Mouse (Mus musculus): ENCODE results near the gene Herc1. TPM values are rescaled to one million over a fixed set of nuclear protein-coding genes. Genes with fewer than 3 reads are reported as not detected.

The Herc1 gene
- 47.8 and 48.9 TPM in 2 replicates for polyA plus RNA-seq (2015; fragmentation: Nextera tagmentation; extraction: Ambion mirVana)

GRCm38 (mm10) chr9:66349860-66350787 is at the start of gene Herc1:
Herc1 (plus strand) TSS chr9:66350450.
- H3K9ac ChIP-seq, result peak within 1 kb of the TSS; percentile 99
- H3K9me3 ChIP-seq, result no peaks in the 10 kb centered on the region
- no peaks in the 10 kb centered on the region for H3K36me3 ChIP-seq
- under 1% methylated on average over 85 of the region's 85 CpGs for WGBS
- H3K4me3 ChIP-seq, result peak within 1 kb of the TSS; percentile 88
- peak; percentile 90 for ATAC-seq (ENCODE audit: low FRiP score)
- peaks cover 23% of the 10 kb centered on the region for H3K4me1 ChIP-seq (replicated peaks)
- peak within 1 kb of the TSS; percentile 99 for H3K27ac ChIP-seq
- peak within 1 kb of the TSS; percentile 71 for H3K4me2 ChIP-seq
- H3K27me3 ChIP-seq, result no peaks in the 10 kb centered on the region

GRCm38 (mm10) chr9:66304320-66305090 is 45.7 kb upstream of the Herc1 start:
- Histone ChIP-seq H3K27ac (peak overlapping the region; percentile 90), H3K9ac (no peak overlapping the region), H3K36me3 (no peaks in the 10 kb centered on the region), H3K4me2 (peak overlapping the region; percentile 48; the same call in 1 of the 2 replicates), H3K4me1 (replicated peaks) (peaks cover 18% of the 10 kb centered on the region), H3K9me3 (no peaks in the 10 kb centered on the region), H3K4me3 (no peak overlapping the region), H3K27me3 (no peaks in the 10 kb centered on the region)
- WGBS, result 87% methylated on average over 3 of the region's 3 CpGs
- 0 out of 2 replicates have a peak, but pooled peaks have one; percentile 28 for ATAC-seq (ENCODE audit: low FRiP score)

GRCm38 (mm10) chr9:66305121-66306112 is 44.8 kb upstream of the Herc1 start:
- Histone ChIP-seq H3K27me3 (no peaks in the 10 kb centered on the region), H3K4me3 (peak overlapping the region; percentile 25), H3K27ac (peak overlapping the region; percentile 90), H3K9ac (peak overlapping the region; percentile 63), H3K9me3 (no peaks in the 10 kb centered on the region), H3K4me1 (replicated peaks) (peaks cover 18% of the 10 kb centered on the region), H3K4me2 (peak overlapping the region; percentile 48), H3K36me3 (no peaks in the 10 kb centered on the region)
- no peak for ATAC-seq (ENCODE audit: low FRiP score)
- 43% methylated on average over 25 of the region's 25 CpGs for WGBS

- Histone ChIP-seq H3K4me3 (no peak overlapping the region), H3K9me3 (no peaks in the 10 kb centered on the region), H3K27me3 (no peaks in the 10 kb centered on the region), H3K36me3 (no peaks in the 10 kb centered on the region), H3K4me1 (replicated peaks) (peaks cover 18% of the 10 kb centered on the region), H3K27ac (no peak overlapping the region), H3K9ac (no peak overlapping the region), H3K4me2 (no peak overlapping the region)
- 77% methylated on average over 3 of the region's 3 CpGs for WGBS
- ATAC-seq (ENCODE audit: low FRiP score), result no peak
These were observed 43.8 kb upstream of the Herc1 start for GRCm38 (mm10) chr9:66306414-66306813.

- H3K4me3 ChIP-seq, result no peak overlapping the region
- no peak overlapping the region for H3K9ac ChIP-seq
- H3K27ac ChIP-seq, result no peak overlapping the region
- H3K36me3 ChIP-seq, result no peaks in the 10 kb centered on the region
- no peak overlapping the region for H3K4me2 ChIP-seq
- H3K27me3 ChIP-seq, result no peaks in the 10 kb centered on the region
- H3K9me3 ChIP-seq, result no peaks in the 10 kb centered on the region
- 59% methylated on average over 2 of the region's 2 CpGs for WGBS
- peaks cover 18% of the 10 kb centered on the region for H3K4me1 ChIP-seq (replicated peaks)
- ATAC-seq (ENCODE audit: low FRiP score), result no peak
These were observed 42.9 kb upstream of the Herc1 start for GRCm38 (mm10) chr9:66307341-66307740.

GRCm38 (mm10) chr9:66308741-66309140 is 41.5 kb upstream of the Herc1 start:
- ATAC-seq (ENCODE audit: low FRiP score), result no peak
- 82% methylated on average over 4 of the region's 4 CpGs for WGBS

GRCm38 (mm10) chr9:66311458-66311857 is 38.8 kb upstream of the Herc1 start:
- Histone ChIP-seq H3K27ac (no peak overlapping the region), H3K9me3 (no peaks in the 10 kb centered on the region), H3K9ac (no peak overlapping the region), H3K4me1 (replicated peaks) (no peaks in the 10 kb centered on the region), H3K36me3 (no peaks in the 10 kb centered on the region), H3K4me3 (no peak overlapping the region), H3K27me3 (no peaks in the 10 kb centered on the region), H3K4me2 (no peak overlapping the region)
- 55% methylated on average over 3 of the region's 3 CpGs for WGBS
- ATAC-seq (ENCODE audit: low FRiP score), result no peak

More at GRCm38 (mm10) chr9:66308741-66309140, 41.5 kb upstream of the Herc1 start:
- Histone ChIP-seq H3K9ac (no peak overlapping the region), H3K4me1 (replicated peaks) (peaks cover 18% of the 10 kb centered on the region), H3K4me3 (no peak overlapping the region), H3K4me2 (no peak overlapping the region), H3K36me3 (no peaks in the 10 kb centered on the region), H3K27ac (no peak overlapping the region), H3K9me3 (no peaks in the 10 kb centered on the region), H3K27me3 (no peaks in the 10 kb centered on the region)

- H3K36me3 ChIP-seq, result no peaks in the 10 kb centered on the region
- no peak overlapping the region for H3K4me2 ChIP-seq
- no peaks in the 10 kb centered on the region for H3K4me1 ChIP-seq (replicated peaks)
- no peak overlapping the region for H3K4me3 ChIP-seq
- H3K27ac ChIP-seq, result no peak overlapping the region
- ATAC-seq (ENCODE audit: low FRiP score), result no peak
- no peaks in the 10 kb centered on the region for H3K27me3 ChIP-seq
- WGBS, result 78% methylated on average over 2 of the region's 2 CpGs
- H3K9me3 ChIP-seq, result no peaks in the 10 kb centered on the region
- no peak overlapping the region for H3K9ac ChIP-seq
These were observed 33.6 kb upstream of the Herc1 start for GRCm38 (mm10) chr9:66316603-66317002.

- no peaks in the 10 kb centered on the region for H3K27me3 ChIP-seq
- H3K4me1 ChIP-seq (replicated peaks), result no peaks in the 10 kb centered on the region
- H3K27ac ChIP-seq, result no peak overlapping the region
- WGBS, result 88% methylated on average over 7 of the region's 7 CpGs
- no peak overlapping the region for H3K4me3 ChIP-seq
- ATAC-seq (ENCODE audit: low FRiP score), result no peak
- no peaks in the 10 kb centered on the region for H3K36me3 ChIP-seq
- H3K4me2 ChIP-seq, result no peak overlapping the region
- H3K9me3 ChIP-seq, result no peaks in the 10 kb centered on the region
- H3K9ac ChIP-seq, result no peak overlapping the region
These were observed 28.0 kb upstream of the Herc1 start for GRCm38 (mm10) chr9:66322010-66322931.

- no peak for ATAC-seq (ENCODE audit: low FRiP score)
- WGBS, result 79% methylated on average over 2 of the region's 2 CpGs
- no peak overlapping the region for H3K27ac ChIP-seq
These were observed 23.4 kb upstream of the Herc1 start for GRCm38 (mm10) chr9:66326879-66327278.

GRCm38 (mm10) chr9:66329474-66329873 is 20.8 kb upstream of the Herc1 start:
- Histone ChIP-seq H3K4me2 (no peak overlapping the region), H3K9ac (no peak overlapping the region), H3K27me3 (no peaks in the 10 kb centered on the region), H3K4me3 (no peak overlapping the region), H3K9me3 (no peaks in the 10 kb centered on the region), H3K27ac (no peak overlapping the region), H3K4me1 (replicated peaks) (no peaks in the 10 kb centered on the region), H3K36me3 (no peaks in the 10 kb centered on the region)
- ATAC-seq (ENCODE audit: low FRiP score), result no peak
- 65% methylated on average over 6 of the region's 6 CpGs for WGBS

More at GRCm38 (mm10) chr9:66326879-66327278, 23.4 kb upstream of the Herc1 start:
- H3K4me2 ChIP-seq, result no peak overlapping the region
- H3K36me3 ChIP-seq, result no peaks in the 10 kb centered on the region
- H3K4me1 ChIP-seq (replicated peaks), result no peaks in the 10 kb centered on the region
- no peaks in the 10 kb centered on the region for H3K27me3 ChIP-seq
- H3K4me3 ChIP-seq, result no peak overlapping the region
- H3K9me3 ChIP-seq, result no peaks in the 10 kb centered on the region
- no peak overlapping the region for H3K9ac ChIP-seq

All from hindbrain, embryonic 13.5 days (tissue).